In the genomic region with DNA sequence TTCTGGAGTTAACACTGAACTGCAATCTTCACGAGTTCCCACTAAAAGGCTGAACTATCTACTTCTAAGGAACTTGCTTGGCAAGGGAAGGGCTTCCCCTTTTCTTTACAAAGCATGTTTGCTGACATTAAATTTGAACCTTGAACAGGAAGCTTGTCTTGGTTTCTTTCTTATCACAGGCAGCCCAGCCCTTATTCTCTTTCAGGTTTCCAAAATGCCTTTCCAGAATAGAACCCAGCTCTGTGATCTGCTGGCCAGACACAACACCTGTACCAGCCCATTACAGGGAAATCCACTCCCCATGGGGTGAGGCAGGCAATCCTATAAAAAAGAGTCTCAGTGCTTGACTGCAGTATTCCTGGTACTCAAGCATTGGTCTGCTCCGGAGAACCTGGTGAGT, we compare ENCODE assay signal across 22 mouse cellular contexts. TPM values are rescaled to one million over a fixed set of nuclear protein-coding genes. Genes with fewer than 3 reads are reported as not detected.
A peak's percentile ranks its signal among the peaks of the same experiment; 100 is the strongest.
DNase-seq lines count a peak whose midpoint lies in the region; ATAC-seq lines count a peak whose summit lies in the region.
"Not testable (repeated sequence)": the region's sequence is repeated elsewhere in the genome, so short reads cannot be mapped to it uniquely, and the experiment has no call there.
"Had no signal": no experiment of that assay in that cellular context is flagged by ENCODE, and none has a peak within 500 bp of the region (broad histone marks: within the 10 kb centered on the region; RNA-seq: fewer than 3 reads in every experiment).

A gene (plus strand): TSS at position 231 of the 400 bp plus-strand sequence.
A gene (plus strand): TSS at position 352 of the 400 bp plus-strand sequence.

- H3K9me3 ChIP-seq in hindbrain, embryonic 12.5 days (replicated peaks); intestine, embryonic 16.5 days (ENCODE audit: control insufficient read depth, low read length); neural tube, embryonic 15.5 days (replicated peaks); stomach, embryonic 14.5 days (ENCODE audit: control insufficient read depth, low read depth, low read length); stomach, embryonic 16.5 days (replicated peaks; ENCODE audit: control insufficient read depth, low read length): not testable (repeated sequence)

- not testable (repeated sequence) for H3K9ac ChIP-seq in hindbrain, embryonic 12.5 days; intestine, embryonic 16.5 days (ENCODE audit: low read depth, low read length); neural tube, embryonic 15.5 days (replicated peaks); stomach, embryonic 14.5 days (replicated peaks; ENCODE audit: low read depth, low read length); stomach, embryonic 16.5 days (ENCODE audit: low read length)

- H3K4me3 ChIP-seq in hindbrain, embryonic 12.5 days; intestine, embryonic 16.5 days (ENCODE audit: low read length); neural tube, embryonic 15.5 days (replicated peaks); stomach, embryonic 14.5 days (ENCODE audit: low read depth, low read length); stomach, embryonic 16.5 days (replicated peaks; ENCODE audit: low read length): not testable (repeated sequence)

- not testable (repeated sequence) for H3K4me2 ChIP-seq in hindbrain, embryonic 12.5 days (replicated peaks); intestine, embryonic 16.5 days (ENCODE audit: low read depth, low read length); neural tube, embryonic 15.5 days; stomach, embryonic 14.5 days (replicated peaks; ENCODE audit: low read depth, low read length); stomach, embryonic 16.5 days (ENCODE audit: low read depth, low read length)

- H3K36me3 ChIP-seq in hindbrain, embryonic 12.5 days; intestine, embryonic 16.5 days (ENCODE audit: control insufficient read depth, insufficient read depth, low read length); neural tube, embryonic 15.5 days; stomach, embryonic 14.5 days (ENCODE audit: control insufficient read depth, insufficient read depth, low read length); stomach, embryonic 16.5 days (ENCODE audit: control insufficient read depth, insufficient read depth, low read length): not testable (repeated sequence)

- not testable (repeated sequence) for DNase-seq in large intestine, adult 2 months (ENCODE audit: low read depth, low spot score); urinary bladder, adult 2 months (ENCODE audit: low spot score)

- not testable (repeated sequence) for H3K4me1 ChIP-seq in hindbrain, embryonic 12.5 days; intestine, embryonic 16.5 days (ENCODE audit: control insufficient read depth, insufficient read depth, low read length); neural tube, embryonic 15.5 days; stomach, embryonic 14.5 days (ENCODE audit: control insufficient read depth, insufficient read depth, low read length); stomach, embryonic 16.5 days (ENCODE audit: control insufficient read depth, insufficient read depth, low read length)

- H3K27me3 ChIP-seq in hindbrain, embryonic 12.5 days; intestine, embryonic 16.5 days (replicated peaks; ENCODE audit: control insufficient read depth, insufficient read depth, low read length); neural tube, embryonic 15.5 days (replicated peaks); stomach, embryonic 14.5 days (ENCODE audit: control insufficient read depth, insufficient read depth, low read length); stomach, embryonic 16.5 days (ENCODE audit: control insufficient read depth, insufficient read depth, low read length): not testable (repeated sequence)

- not testable (repeated sequence) for H3K27ac ChIP-seq in hindbrain, embryonic 12.5 days; intestine, embryonic 16.5 days (ENCODE audit: low read length); neural tube, embryonic 15.5 days (replicated peaks); stomach, embryonic 14.5 days (ENCODE audit: low read length); stomach, embryonic 16.5 days (ENCODE audit: low read length)

- no CpG with 5 or more reads among the region's 2 CpGs for WGBS in hindbrain, embryonic 12.5 days
- no CpG with 5 or more reads among the region's 2 CpGs for WGBS in intestine, embryonic 16.5 days
- WGBS in large intestine, adult 2 months = no CpG with 5 or more reads among the region's 2 CpGs
- no CpG with 5 or more reads among the region's 2 CpGs for WGBS in neural tube, embryonic 15.5 days
- no CpG with 5 or more reads among the region's 2 CpGs for WGBS in stomach, embryonic 14.5 days
- no CpG with 5 or more reads among the region's 2 CpGs for WGBS in stomach, embryonic 16.5 days

- ATAC-seq in common myeloid progenitor, adult 5-6 weeks (replicated peaks; ENCODE audit: low read depth, poor library complexity, severe bottlenecking) = 0 out of 2 replicates have a peak, but pooled peaks have one; percentile 19
- 0 out of 2 replicates have a peak, but pooled peaks have one; percentile 48 for ATAC-seq in hindbrain, embryonic 12.5 days (ENCODE audit: low FRiP score)
- peak; percentile 52 for ATAC-seq in intestine, embryonic 16.5 days
- 0 out of 2 replicates have a peak, but pooled peaks have one; percentile 9 for ATAC-seq in neural tube, embryonic 15.5 days (ENCODE audit: low FRiP score)
- peak; percentile 26; the same call in 1 of the 2 replicates for ATAC-seq in stomach, embryonic 14.5 days (ENCODE audit: insufficient number of reproducible peaks, insufficient read depth, low FRiP score, low read depth)
- peak; percentile 45 for ATAC-seq in stomach, embryonic 16.5 days (ENCODE audit: insufficient read depth, low FRiP score)

RNA-seq across cellular contexts. Expression of the first gene that starts in this region (rescaled TPM):
- not detected in 2 replicates for total RNA-seq in common myeloid progenitor, adult 5-6 weeks (2017)
- polyA plus RNA-seq in hindbrain, embryonic 12.5 days (2016; fragmentation: Nextera tagmentation; extraction: Ambion mirVana) = not detected in 2 replicates
- polyA plus RNA-seq in intestine, embryonic 16.5 days (2015; fragmentation: Nextera tagmentation; extraction: Ambion mirVana) = 3.6 and 4.3 TPM in 2 replicates
- polyA plus RNA-seq in large intestine, adult 2 months (2012; rRNA removed) = 53.2 and 93.1 TPM in 2 replicates
- 0.80 TPM in 1 of 2 replicates, not detected in the other for polyA plus RNA-seq in neural tube, embryonic 15.5 days (2015; fragmentation: Nextera tagmentation; extraction: Ambion mirVana)
- 5.3 and 7.6 TPM in 2 replicates for polyA plus RNA-seq in stomach, embryonic 14.5 days (2014; fragmentation: Nextera tagmentation; extraction: Ambion mirVana)
- 33.7 and 51.7 TPM in 2 replicates for polyA plus RNA-seq in stomach, embryonic 16.5 days (2015; fragmentation: Nextera tagmentation; extraction: Ambion mirVana)
- polyA plus RNA-seq in urinary bladder, adult 2 months (2012; rRNA removed) = 200 and 292 TPM in 2 replicates
- total RNA-seq: adrenal gland, adult 2 months; adrenal gland, postnatal 10 days; adrenal gland, postnatal 25 days; adrenal gland, postnatal 4 days; ES-E14; MEL had no signal
- polyA plus RNA-seq: adrenal gland, adult 2 months; cerebellum, adult 2 months; embryonic facial prominence, embryonic 11.5 days; embryonic facial prominence, embryonic 13.5 days; erythroblast, embryonic 14.5 days; forebrain, embryonic 10.5 days; forebrain, embryonic 12.5 days; forebrain, embryonic 14.5 days; forebrain, embryonic 16.5 days had no signal

RNA-seq across cellular contexts. Expression of the second gene that starts in this region (rescaled TPM):
- not detected in 2 replicates for total RNA-seq in common myeloid progenitor, adult 5-6 weeks (2017)
- polyA plus RNA-seq in hindbrain, embryonic 12.5 days (2016; fragmentation: Nextera tagmentation; extraction: Ambion mirVana) = 0.34 and 0.80 TPM in 2 replicates
- 161 and 190 TPM in 2 replicates for polyA plus RNA-seq in intestine, embryonic 16.5 days (2015; fragmentation: Nextera tagmentation; extraction: Ambion mirVana)
- polyA plus RNA-seq in large intestine, adult 2 months (2012; rRNA removed) = 24,207 and 25,946 TPM in 2 replicates
- polyA plus RNA-seq in neural tube, embryonic 15.5 days (2015; fragmentation: Nextera tagmentation; extraction: Ambion mirVana) = 66.4 TPM in 1 of 2 replicates, not detected in the other
- polyA plus RNA-seq in stomach, embryonic 14.5 days (2014; fragmentation: Nextera tagmentation; extraction: Ambion mirVana) = 258 and 291 TPM in 2 replicates
- 2,249 and 3,769 TPM in 2 replicates for polyA plus RNA-seq in stomach, embryonic 16.5 days (2015; fragmentation: Nextera tagmentation; extraction: Ambion mirVana)
- 14,912 and 26,019 TPM in 2 replicates for polyA plus RNA-seq in urinary bladder, adult 2 months (2012; rRNA removed)
- total RNA-seq: adrenal gland, adult 2 months; adrenal gland, postnatal 10 days; adrenal gland, postnatal 25 days; adrenal gland, postnatal 4 days had no signal
- polyA plus RNA-seq: embryonic facial prominence, embryonic 11.5 days; embryonic facial prominence, embryonic 13.5 days; forebrain, embryonic 10.5 days; forebrain, embryonic 12.5 days; forebrain, embryonic 14.5 days; forebrain, embryonic 16.5 days had no signal

Comparison
In these comparisons a context has a peak if more than half of its experiments do, and no peak if none do; other contexts are left out.
1. Peak in ATAC-seq in common myeloid progenitor, adult 5-6 weeks; RNA of the genes that start here not detected or under 1 TPM.
2. Peak in ATAC-seq in hindbrain, embryonic 12.5 days; RNA of the genes that start here not detected or under 1 TPM.